Mouse (Mus musculus) frontal cortex, postnatal 14 days (tissue): ENCODE results near the gene Wnt1.
"Not testable (repeated sequence)": the region's sequence is repeated elsewhere in the genome, so short reads cannot be mapped to it uniquely, and the experiment has no call there.

ENCODE experiments used
- DNase-seq, 2 experiments: peaks; one replicate each; pipeline ENCODE4 v3.0.0; 2022; ENCODE audit warnings: low spot score in 2 of 2

Gene Wnt1

DNA sequence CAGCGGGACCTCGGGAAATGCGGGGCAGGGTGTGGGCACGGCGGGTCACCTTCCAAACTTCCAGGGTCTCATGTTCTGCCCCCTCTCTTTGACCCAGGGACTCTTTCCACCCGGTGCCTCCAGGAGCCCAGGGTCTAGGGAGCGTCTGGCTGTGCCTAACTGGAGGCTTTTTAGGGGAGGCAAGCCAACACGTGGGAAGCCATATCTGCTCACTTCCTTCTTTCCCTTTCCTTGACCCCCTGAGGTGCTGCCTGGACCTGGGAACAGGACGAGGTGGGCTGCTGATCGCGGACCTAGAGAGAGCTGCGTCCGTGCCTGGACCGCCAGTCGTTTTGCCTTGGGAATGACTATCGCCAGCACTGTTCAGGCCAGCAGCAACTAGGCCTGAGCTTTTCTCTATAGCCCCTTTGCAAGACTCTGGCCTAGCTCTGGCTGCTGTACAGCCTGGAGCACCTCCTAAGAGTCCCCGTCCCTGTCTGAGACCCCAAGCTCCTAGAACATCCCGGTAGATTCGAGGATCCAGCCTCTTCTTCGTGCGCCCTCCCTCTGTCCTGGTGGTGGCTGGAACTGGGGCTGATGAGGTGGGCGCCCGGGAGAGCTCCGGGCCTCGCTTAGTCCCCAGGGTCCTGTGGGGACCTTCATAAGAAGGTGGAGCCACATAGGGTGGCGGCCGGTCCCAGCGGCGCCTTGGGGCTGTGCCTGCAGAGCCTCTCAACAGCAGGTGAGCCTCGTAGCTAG is 16.6 kb downstream of the Wnt1 start:
- no peak for DNase-seq

DNA sequence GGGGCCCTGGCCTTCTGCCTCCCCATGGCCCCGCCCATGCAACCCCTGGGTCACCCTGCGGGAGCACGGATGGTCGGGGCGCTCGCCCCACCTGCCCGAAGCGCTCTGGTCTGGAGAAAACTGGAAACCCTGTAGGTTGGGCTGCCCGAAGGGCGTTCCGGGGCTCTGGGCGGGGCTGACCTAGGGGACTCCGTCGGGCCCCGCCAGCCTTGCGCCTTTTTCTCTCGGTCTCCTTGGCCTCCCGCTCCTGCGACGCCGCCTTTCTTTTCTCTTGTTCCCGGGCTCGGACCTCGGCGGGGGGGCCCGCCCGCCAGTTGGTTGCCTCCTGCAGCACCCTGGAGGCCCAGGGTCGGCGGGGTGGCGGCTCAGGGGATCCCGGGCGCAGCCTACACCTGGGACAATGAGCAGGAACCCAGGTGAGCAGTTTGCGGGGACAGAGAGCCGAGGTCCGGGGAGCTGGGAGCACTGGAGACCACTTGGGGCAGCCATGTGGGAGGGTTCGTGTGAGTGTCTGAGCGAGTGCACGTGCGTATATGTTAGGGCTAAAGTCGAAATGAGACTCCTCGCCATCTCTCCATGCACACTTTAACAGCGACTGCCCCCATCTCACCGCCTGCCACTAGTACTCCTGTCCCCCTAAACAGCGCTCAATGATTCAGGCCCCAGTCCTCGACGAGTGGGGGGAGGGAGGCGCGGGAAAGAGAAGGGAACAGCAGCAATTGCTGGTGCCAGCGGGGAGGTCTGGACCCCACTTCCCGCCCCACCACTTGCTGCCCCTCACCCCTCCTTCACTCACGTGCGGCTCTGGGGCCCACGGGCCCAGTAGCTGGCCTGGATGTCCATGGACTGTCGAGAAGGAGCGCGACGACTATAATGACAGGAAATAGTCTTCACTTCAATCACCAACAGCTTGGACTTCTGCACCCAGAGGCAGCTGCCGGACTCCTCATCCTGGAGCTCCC is 17.4 kb downstream of the Wnt1 start:
- no peak for DNase-seq

DNA sequence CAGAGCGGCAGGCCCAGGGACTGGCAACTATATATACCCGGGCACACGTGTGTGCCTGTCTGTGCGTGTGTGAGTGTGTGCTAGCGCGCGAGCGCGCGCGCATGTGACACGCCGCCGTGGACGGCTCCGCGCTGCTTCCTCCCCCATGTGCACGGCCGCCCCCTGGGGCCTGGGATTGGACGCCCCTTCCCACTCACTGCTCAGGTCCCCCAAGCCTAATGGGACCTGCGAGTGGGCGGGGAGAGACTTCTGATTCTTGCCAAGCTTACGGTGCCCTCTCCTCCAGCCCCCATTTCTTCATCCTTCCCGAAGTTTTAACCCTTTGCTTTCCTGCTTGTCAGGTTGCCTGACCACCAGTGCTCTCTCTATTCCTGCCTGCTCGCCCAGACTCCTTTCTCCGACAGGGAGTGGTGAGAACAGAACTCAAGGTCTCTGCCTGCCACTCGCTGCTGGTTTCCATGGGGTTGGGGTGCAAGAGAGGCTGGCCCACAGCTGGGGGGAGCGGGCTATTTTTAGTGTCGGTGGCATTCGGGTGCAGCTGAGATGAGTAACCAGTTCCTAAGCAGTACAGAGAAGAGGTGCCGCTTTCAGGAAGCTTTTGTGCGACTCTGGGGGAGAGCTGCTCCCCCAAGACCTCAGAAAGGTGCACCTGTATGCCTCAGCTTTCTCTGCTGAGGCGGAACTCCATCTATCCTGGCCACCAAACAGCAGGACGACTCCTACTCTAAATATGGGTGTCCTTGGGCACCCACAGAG is 18.4 kb downstream of the Wnt1 start:
- DNase-seq, result peak; percentile 72 to 80

DNA sequence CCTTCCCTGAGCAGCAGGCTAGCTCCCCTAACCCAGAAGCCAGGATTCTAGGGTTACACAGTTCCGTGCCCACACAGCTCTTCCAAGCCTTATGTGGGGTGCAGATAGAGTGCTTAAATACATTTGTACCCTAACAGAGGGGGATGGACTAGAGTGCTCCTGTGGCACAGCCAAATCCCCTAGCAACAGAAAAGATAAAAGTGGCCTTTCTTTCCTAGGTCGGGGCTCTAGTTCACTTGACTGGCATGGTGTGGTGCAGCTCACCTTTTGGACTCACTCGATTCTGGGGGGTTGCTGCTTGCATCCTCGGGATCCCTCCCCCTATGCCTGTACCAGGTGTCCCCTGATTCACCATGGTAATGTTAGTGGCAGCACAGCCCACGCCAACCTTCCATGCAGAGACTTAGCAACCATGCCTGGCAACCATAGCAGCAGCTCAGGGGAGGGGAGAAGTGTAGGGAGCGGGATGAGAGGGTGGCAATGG is 19.0 kb downstream of the Wnt1 start:
- peak; percentile 76 to 84 for DNase-seq

DNA sequence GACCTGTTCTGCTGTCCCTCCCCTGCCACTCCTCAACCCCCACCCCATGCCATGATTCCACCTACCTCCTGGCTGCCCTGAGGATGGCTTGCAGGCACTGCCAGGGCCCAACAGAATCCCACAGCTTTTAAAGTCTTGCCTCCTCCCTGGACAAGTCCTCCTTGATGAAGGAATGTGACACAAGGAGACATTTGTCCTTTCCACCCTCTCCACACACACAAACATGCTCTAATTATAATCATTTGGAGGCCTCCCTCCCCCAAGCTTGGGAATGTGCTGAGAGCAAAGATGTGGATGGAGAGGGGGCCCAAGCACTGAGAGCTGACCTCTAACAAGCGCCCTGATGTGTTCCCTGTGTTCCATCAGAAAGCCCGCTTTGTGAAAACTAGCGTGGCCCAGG is 19.7 kb downstream of the Wnt1 start, which contains the start of gene Ddn:
Gene Ddn, minus strand, starts transcription at position 101 of the 400 bp plus-strand sequence.
- DNase-seq, result no peak

DNA sequence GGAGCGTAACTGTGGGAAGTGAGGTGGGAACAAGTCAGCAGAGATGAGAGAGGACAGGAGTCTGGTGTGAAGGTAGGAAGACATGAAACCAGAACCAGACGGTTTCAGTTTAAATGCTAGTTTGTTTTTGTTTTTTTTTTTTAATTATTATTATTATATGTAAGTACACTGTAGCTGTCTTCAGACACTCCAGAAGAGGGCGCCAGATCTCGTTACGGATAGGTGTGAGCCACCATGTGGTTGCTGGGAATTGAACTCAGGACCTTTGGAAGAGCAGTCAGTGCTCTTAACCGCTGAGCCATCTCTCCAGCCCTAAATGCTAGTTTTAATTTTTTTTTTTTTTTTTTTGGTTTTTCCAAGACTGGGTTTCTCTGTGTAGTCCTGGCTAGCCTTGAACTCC is 20.6 kb downstream of the Wnt1 start:
- DNase-seq, result not testable (repeated sequence)

DNA sequence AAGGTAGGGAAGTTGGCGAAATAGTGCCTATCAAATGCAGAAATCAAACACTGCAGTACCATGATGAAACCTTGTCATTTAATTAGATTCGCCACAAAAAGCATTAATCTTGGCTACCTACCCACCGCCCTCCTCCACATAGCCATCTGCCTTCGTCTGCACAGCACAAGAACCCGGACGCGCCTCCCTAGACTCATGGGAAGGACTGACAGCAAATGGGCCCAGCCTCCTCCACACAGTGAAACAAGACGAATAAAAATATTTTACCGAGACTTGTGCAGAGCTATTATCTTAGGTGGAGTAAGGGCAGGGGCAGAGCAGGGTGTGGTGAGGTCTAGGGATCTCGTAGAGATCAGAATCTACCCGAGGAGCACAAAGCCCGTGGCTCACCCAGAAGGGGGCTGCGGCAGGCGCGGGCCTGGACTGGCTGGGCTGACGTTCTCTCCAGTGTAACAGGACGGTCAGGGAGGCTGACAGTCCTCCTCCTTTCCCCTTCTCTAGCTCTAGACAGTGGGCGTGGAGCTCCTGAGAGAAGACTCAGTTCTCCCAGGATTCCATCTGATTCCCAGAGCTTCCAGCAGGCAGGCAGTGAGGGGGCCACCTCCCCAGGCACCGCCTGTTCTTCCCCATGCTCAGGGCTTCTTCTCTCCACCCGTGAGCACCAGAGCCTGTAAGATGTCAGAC is 23.2 kb downstream of the Wnt1 start:
- peak in 1 of 2 experiments; percentile 55 for DNase-seq

DNA sequence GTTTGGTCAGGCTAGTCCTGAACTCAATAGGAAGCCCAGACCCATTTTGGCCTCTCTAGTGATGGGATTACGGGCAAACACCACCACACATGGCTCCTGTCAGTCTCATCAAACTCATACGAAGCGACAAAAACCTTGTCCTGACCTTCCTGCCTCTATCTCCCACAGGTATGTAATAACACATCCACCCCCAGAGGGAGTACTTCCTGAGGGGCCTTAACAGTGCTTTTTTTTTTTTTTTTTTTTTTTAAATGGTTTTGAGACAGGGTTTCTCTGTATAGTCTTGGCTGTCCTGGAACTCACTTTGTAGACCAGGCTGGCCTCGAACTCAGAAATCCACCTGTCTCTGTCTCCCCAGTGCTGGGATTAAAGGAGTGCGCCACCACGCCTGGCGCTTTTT is 28.5 kb downstream of the Wnt1 start:
- DNase-seq, result no peak

DNA sequence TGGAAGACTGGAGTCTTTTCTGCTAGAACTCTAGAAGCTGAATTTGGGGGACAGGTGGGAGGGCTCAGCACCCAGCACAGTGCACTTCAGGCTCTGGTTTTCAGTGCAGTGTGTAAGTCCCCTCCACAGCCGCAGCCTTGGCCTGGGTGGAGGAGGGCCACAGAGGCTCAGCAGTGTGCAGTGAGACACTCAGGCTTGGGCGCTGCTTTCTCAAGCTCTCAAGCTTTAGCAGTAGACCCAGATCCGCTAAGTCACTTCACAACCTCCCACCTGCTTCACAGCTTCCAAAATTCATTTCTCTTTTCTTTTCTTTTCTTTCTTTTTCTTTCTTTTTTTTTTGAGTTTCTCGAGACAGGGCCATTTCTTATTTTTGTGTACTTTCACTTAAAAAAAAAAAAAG is 31.3 kb downstream of the Wnt1 start:
- no peak for DNase-seq

DNA sequence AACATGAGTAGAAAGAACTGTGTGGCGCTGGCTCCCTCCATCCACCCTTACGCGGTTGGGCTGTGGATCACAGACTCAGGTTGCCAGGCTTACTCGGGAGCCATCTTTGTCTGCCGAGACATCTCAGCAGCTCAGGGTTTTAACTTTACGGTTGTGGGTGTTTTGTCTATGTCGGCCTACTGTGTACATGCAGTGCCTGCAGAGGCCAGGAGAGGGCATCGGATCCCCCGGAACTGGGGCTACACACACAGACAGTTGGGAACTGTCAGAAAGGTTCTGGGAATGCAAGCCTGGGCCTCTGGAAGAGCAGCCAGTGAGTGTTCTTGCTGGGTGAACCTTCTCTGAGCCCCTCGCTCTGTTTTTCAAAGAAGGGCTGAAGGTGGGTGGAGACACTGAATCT is 31.7 kb downstream of the Wnt1 start:
- DNase-seq, result no peak

DNA sequence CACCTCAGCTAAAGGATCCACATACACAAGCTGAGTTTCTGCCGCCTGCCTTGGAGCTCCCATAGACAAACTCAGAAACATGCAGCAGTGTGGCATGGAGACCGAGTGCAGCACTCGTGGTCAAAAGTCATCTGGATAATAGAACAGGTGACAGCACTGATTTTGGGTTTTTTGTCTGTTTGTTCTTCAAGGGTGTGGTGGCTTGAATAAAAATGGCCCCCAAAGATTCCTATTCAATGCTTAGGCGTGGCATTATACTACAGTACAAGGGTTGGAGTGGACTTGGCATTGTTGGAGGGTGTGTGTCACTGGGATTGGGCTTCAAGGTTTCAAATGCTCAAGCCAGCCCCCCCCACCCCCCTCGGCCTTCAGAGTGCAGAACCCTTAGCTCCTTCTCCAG is 32.5 kb downstream of the Wnt1 start:
- DNase-seq, result no peak

DNA sequence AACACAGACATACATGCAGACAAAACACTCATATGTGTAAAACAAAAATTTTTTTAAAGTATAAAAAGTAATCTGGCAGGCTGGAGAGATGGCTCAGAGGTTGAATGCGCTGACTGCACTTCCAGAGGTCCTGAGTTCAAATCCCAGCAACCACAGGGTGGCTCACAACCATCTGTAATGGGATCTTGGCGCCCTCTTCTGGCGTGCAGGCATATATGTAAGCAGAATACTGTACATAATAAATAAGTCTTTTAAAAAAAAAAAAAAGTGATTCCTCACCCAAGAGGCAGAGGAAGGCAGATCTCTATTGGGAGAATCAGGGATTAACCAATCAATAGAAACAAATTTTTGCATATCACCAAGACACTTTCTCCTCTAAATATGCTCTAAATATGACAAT is 33.8 kb downstream of the Wnt1 start:
- DNase-seq, result no peak

DNA sequence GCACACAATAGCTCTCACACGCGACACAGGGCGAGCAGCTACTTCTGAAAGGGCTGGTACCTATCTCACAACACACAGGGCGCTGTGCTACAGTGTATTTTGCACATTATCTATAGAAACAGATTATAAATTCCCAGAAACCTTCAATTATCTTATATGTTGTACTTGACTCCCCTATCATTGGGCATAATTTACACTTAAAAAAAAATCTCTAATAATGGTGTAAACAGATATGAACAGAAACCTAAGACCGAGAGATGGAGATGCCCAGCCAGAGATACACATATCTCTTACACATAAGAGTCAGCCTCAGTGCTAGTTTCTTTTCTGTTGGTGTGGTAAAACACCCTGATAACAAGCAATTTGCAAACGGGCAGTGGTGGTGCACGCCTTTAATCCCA is 38.0 kb downstream of the Wnt1 start:
- DNase-seq, result no peak

DNA sequence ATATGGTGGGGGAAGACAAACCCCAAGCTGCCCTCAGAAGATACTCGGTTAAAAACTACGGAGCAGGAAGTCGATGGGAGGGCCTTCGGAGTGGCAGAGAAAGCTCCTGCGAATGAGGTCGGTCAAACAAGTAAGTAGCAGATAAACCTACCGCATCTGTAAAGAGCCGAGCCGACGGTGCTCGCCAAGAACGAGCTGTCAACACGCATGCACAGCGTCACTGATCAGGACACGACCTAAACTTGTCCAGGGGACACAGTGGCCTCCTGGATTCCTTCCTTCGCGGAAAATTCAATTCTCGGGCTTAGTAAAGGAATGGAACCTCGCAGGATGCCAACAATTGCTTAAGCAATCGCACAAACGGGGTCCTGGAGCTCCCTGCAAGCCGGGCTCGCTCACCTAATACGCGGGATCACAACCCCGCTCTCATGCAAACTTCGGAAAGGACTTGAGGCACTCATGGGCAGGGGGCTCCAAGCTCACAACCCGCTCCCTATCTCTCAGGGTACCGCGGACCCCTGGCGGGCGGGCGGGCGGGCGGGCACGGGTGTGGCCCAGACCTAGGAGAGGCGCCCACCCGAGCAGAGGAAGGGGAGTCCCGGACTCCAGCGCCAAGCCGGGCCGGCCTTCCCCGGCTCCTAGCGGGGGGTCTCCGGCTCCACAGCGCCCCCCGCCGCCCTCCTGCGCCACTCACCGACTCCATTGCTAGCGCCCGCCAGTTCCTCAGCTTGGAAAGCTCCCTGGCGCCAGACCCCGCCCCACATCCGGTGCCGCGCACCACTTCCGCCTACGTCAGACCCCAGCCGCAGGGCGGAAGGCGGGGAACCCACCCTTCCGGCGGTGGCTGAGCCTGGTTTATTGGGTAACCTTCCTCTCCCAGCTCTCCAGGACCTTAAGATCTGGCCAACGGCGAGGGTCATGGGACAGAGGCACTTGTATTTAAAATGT is 41.4 kb downstream of the Wnt1 start, which contains the start of gene Prkag1:
Gene Prkag1, minus strand, starts transcription at position 786 of the 948 bp plus-strand sequence.
- peak; percentile 91 to 94 for DNase-seq

DNA sequence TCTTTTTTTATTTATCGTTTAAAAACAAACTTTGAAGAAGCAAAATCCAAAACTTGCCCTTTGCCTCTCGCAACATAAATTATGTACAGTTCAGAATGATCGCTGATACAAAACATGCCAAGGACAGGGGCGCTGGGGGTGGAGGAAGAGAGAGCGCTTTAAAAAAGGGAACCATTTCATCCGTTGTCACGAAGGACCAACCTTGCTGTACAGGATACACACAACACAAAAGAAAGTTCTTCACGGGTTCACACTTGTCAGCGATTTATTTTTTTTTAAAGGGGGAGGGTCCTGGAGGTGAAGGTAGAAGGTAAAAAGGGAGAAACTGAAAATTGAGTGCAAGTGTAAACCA is 42.0 kb downstream of the Wnt1 start:
- no peak for DNase-seq

DNA sequence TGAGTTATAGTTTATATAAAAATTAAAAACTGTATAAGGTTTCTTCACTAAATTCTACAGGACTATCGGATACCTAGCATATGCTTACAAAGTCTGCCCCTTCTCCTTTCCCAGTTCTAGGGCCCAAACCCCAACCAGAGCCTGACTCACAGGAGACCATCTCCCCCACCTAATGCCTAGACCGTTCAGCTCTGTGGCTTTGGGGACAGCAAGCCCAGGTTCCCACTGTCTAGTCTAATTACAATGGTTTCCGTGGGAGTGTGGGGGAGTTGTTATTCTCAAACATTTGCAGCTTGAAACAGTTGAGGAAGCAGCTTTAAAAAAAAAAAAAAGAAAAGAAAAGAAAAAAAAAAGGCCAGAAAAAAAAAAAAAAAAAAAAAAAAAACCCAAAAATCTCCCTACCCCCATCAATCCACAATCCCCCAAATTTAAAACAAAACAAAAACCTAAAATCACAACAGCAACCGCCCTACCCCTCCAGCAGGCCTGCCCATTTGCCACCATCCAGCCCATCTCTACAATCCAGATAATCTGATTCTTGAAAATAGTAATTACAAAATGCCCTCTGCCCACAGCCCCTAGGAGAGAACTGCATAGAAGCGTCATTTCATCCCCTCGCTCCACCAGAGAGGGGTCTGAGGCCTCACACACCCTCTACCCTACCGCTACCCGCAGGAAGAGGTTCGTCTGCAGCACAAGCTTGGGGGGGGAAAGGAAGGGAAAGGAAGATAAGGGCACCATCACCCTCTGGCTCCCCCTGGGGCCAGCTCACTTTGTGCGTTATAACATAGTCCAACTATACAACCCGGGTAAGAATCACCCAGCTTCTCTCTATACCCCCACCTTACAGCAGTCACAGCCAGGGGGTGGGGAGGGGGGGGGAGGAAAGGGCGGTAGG is 42.8 kb downstream of the Wnt1 start:
- no peak for DNase-seq

DNA sequence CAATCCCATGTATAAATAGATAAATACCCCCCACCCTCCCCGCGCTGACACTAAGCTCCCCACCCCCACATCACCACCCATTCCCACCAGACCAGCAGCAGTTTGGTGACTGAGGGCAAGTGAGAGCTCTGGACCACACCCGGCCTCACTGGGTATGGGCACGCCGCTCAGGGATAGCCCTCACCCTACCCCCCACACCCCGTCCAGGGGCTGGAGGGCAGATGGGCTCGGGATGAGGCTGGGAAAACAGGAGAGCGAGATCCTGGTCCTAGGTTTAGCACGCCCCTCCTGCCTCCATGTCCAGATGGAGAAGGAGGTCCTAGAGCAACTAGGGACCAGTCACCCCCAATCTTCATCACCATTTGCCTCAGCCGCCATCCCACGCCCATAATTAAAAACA is 43.6 kb downstream of the Wnt1 start:
- DNase-seq, result no peak

DNA sequence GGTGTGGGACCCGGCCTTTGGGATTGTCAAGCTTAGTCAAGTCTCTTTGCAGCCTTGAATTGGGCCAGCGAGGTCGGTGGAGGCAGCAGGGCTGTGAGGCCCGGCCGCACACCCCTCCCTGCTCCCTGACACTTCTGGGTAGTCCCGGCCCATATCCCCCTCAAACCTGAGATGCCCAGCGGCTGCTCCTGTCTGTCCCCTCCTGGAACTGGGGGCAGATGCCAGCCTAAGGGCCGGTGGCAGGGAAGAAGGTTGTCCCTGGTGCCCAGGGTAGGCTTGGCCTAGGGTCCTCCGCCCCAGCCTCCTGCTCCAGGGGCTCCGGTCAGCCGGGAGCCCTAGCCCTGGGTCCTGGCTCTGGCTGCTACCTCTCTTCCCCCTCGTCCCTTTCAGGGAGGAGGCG is 44.4 kb downstream of the Wnt1 start:
- no peak for DNase-seq

DNA sequence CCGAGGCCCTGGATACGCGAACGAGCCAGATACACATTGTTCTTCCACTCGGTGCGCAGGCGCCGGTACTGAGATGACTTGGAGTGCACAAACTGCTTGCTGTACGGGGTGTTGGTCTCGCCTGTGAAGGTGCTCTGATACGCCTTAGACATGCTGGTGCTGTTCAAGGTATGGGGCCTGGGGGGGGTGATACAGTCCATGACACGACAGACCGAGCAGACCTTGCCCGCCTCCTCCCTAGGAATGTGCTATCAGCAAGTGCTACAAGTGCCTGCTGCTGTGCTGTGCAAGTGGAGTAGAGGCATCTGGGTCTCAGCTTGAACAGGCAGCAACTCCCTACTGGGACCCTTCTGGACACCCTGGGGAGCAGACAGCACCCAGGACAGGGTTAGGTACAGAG is 45.6 kb downstream of the Wnt1 start:
- DNase-seq, result no peak
